Mouse (Mus musculus) heart, embryonic 16.5 days (tissue): ENCODE data around the gene Clca3a1. TPM values are rescaled to one million over a fixed set of nuclear protein-coding genes. Genes with fewer than 3 reads are reported as not detected.

ENCODE experiments used
- ATAC-seq: fragments of 200-750 bp; cut with Nextera tagmentation; replicated peaks from 2 replicates; pipeline ENCODE4 v1.8.0; 2017; ENCODE audit warnings: moderate number of reproducible peaks; ENCODE audit not compliant: insufficient read depth, low FRiP score; ENCODE audit errors: extremely low read depth
- H3K27ac ChIP-seq: fragments of 300-500 bp; sonication (generic); 2 replicates; pipeline ENCODE4 v1.5.1; 2014; ENCODE audit warnings: mild to moderate bottlenecking, low read length, control low read depth, moderate library complexity
- H3K27me3 ChIP-seq: fragments of 300-500 bp; sonication (generic); 2 replicates; pipeline ENCODE4 v1.6.1; 2014; ENCODE audit warnings: low read length, mixed read lengths; ENCODE audit not compliant: control insufficient read depth, insufficient read depth
- H3K36me3 ChIP-seq: fragments of 300-500 bp; sonication (generic); 2 replicates; pipeline ENCODE4 v1.6.1; 2014; ENCODE audit not compliant: control insufficient read depth, insufficient read depth
- H3K4me1 ChIP-seq: fragments of 300-500 bp; sonication (generic); 2 replicates; pipeline ENCODE4 v1.6.1; 2014; ENCODE audit warnings: low read length, mixed read lengths; ENCODE audit not compliant: control insufficient read depth, insufficient read depth
- H3K4me2 ChIP-seq: fragments of 300-500 bp; sonication (generic); 2 replicates; pipeline ENCODE4 v1.6.1; 2014; ENCODE audit warnings: low read depth, mild to moderate bottlenecking, control low read depth, low read length
- H3K4me3 ChIP-seq: fragments of 300-500 bp; sonication (generic); 2 replicates; pipeline ENCODE4 v1.5.1; 2014; ENCODE audit warnings: mild to moderate bottlenecking, control low read depth, low read length
- H3K9ac ChIP-seq: fragments of 300-500 bp; sonication (generic); 2 replicates; pipeline ENCODE4 v1.6.1; 2014; ENCODE audit warnings: low read length, control low read depth
- H3K9me3 ChIP-seq: fragments of 300-500 bp; sonication (generic); replicated peaks from 2 replicates; pipeline ENCODE4 v1.6.1; 2016; ENCODE audit warnings: low read length; ENCODE audit not compliant: control insufficient read depth
- WGBS: fragments of 180-500 bp; shearing (Covaris S2); extraction: QIAGEN DNeasy Blood & Tissue Kit; methylation state at CpG from one replicate; pipeline ENCODE4 v1.1.7; 2014; 5-methylcytosine and 5-hydroxymethylcytosine counted together
- polyA plus RNA-seq: library from polyadenylated mRNA; unstranded; fragments of >200 nt; fragmentation: Nextera tagmentation; extraction: Ambion mirVana; gene quantifications from 2 replicates; pipeline ENCODE4 v1.2.1, GENCODE M21; 2015

Clca3a1 gene
- polyA plus RNA-seq, 1 experiment from 2014 or later: 18.0 TPM

- H3K4me2 ChIP-seq: peak overlapping the region; percentile 18; the same call in 1 of the 2 replicates
- H3K36me3 ChIP-seq: peaks cover 8% of the 10 kb centered on the region
- peak; percentile 72 for ATAC-seq
- no peak overlapping the region for H3K9ac ChIP-seq
- peaks cover 36% of the 10 kb centered on the region for H3K4me1 ChIP-seq
- peak overlapping the region; percentile 88 for H3K27ac ChIP-seq
- no peak overlapping the region for H3K4me3 ChIP-seq
- no peaks in the 10 kb centered on the region for H3K9me3 ChIP-seq
- no peaks in the 10 kb centered on the region for H3K27me3 ChIP-seq
- WGBS: 40% methylated on average over 8 of the region's 8 CpGs
Observed at GRCm38 (mm10) chr3:144714606-144715005, 46.2 kb downstream of the Clca3a1 start.

- peaks cover 10% of the 10 kb centered on the region for H3K36me3 ChIP-seq
- peaks cover 36% of the 10 kb centered on the region for H3K4me1 ChIP-seq
- H3K9ac ChIP-seq: peak overlapping the region; percentile 39; the same call in 1 of the 2 replicates
- no peak overlapping the region for H3K4me3 ChIP-seq
- H3K4me2 ChIP-seq: peak overlapping the region; percentile 8; the same call in 1 of the 2 replicates
- H3K27ac ChIP-seq: peak overlapping the region; percentile 88
- H3K27me3 ChIP-seq: no peaks in the 10 kb centered on the region
- ATAC-seq: peak; percentile 25; the same call in 1 of the 2 replicates
- WGBS: 29% methylated on average over 7 of the region's 7 CpGs
- H3K9me3 ChIP-seq: no peaks in the 10 kb centered on the region
Observed at GRCm38 (mm10) chr3:144714126-144714525, 46.7 kb downstream of the Clca3a1 start.

- no peaks in the 10 kb centered on the region for H3K9me3 ChIP-seq
- peaks cover 21% of the 10 kb centered on the region for H3K36me3 ChIP-seq
- no peak overlapping the region for H3K27ac ChIP-seq
- no peak for ATAC-seq
- peaks cover 21% of the 10 kb centered on the region for H3K4me1 ChIP-seq
- WGBS: 75% methylated on average over 6 of the region's 6 CpGs
- no peaks in the 10 kb centered on the region for H3K27me3 ChIP-seq
- H3K9ac ChIP-seq: no peak overlapping the region
- H3K4me2 ChIP-seq: no peak overlapping the region
- H3K4me3 ChIP-seq: no peak overlapping the region
Observed at GRCm38 (mm10) chr3:144711607-144712206, 49.1 kb downstream of the Clca3a1 start.

DNA sequence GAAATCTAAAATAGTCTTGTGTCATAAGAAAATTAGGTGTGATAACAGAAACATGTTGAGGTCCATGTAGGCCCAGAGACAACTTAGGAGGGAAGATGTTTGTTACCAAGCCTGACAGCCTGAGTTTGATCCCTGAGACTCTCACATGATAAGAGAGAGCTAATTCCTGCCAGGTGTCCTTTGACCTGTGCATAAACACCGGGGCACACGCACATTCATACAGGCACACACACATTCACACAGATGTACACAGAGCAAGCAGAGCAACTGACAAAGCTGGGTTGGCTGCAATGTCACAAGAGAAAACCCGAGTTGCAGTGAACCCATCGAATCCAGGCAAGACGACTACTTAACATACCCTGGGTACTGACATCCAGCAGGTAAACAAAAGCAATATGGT lies 52.2 kb downstream of the Clca3a1 start:
- 83% methylated on average over 5 of the region's 5 CpGs for WGBS
- peaks cover 26% of the 10 kb centered on the region for H3K36me3 ChIP-seq
- H3K27ac ChIP-seq: no peak overlapping the region
- no peak for ATAC-seq
- H3K27me3 ChIP-seq: no peaks in the 10 kb centered on the region
- H3K4me3 ChIP-seq: no peak overlapping the region
- H3K4me1 ChIP-seq: no peaks in the 10 kb centered on the region
- H3K9ac ChIP-seq: no peak overlapping the region
- H3K9me3 ChIP-seq: no peaks in the 10 kb centered on the region
- H3K4me2 ChIP-seq: no peak overlapping the region

DNA sequence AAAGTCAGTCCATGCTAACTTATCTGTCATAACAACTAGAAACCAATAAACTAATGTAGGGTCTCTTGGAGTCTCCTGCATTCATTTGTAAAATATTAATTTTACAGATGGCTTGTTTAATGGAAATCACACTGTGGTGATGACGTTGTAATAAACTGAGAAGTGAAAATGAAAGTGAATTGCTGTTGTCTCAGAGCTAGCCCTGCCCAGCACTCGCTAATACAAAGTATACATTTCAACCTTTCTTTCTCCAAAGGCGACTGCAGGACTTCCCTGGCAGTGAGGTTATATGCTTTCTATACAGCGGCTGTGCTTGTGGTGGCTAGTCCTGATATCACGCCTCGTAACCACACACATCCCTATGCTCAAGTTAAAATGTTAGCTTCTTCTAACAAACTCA lies 56.8 kb downstream of the Clca3a1 start:
- H3K36me3 ChIP-seq: peaks cover 27% of the 10 kb centered on the region

DNA sequence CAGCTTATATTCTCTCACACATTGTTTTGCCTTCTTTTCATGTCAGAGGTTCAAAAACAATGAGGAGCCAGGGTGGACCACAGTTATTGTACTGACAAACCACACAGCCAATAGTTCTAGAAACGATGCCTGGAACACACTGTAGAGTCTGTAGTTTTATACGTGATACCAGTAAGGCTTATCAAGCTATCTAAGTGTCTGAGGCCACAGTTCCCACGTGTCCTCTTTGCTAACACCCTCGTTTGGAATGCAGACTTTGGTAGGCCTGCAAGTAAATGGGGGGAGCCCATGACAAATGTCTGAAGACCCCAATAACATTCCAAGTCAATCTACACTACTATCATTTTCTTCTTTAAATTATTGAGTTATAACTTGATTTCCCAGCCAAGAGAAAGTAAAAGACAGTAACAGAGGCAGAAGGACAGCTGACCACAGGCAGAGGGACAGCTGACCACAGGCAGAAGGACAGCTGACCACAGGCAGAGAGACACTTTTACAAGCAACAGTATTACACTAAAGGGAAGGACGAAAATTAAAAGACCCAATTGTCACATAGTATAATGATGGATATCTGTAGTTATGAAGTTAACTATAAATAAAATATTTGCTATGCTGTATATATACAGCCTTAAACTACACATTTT lies 61.9 kb downstream of the Clca3a1 start:
- H3K4me3 ChIP-seq: no peak overlapping the region
- no peaks in the 10 kb centered on the region for H3K9me3 ChIP-seq
- H3K4me2 ChIP-seq: no peak overlapping the region
- H3K27me3 ChIP-seq: no peaks in the 10 kb centered on the region
- peaks cover 38% of the 10 kb centered on the region for H3K36me3 ChIP-seq
- H3K4me1 ChIP-seq: peaks cover 6% of the 10 kb centered on the region; the same call in 1 of the 2 replicates
- H3K9ac ChIP-seq: no peak overlapping the region
- H3K27ac ChIP-seq: no peak overlapping the region
- no peak for ATAC-seq
- WGBS: 55% methylated on average over 5 of the region's 5 CpGs

More for the DNA sequence above, 56.8 kb downstream of the Clca3a1 start:
- Histone ChIP-seq H3K4me2 (no peak overlapping the region), H3K9me3 (no peaks in the 10 kb centered on the region), H3K27ac (no peak overlapping the region), H3K27me3 (no peaks in the 10 kb centered on the region), H3K4me1 (no peaks in the 10 kb centered on the region), H3K4me3 (no peak overlapping the region), H3K9ac (no peak overlapping the region)
- WGBS: 87% methylated on average over 6 of the region's 6 CpGs
- ATAC-seq: no peak

DNA sequence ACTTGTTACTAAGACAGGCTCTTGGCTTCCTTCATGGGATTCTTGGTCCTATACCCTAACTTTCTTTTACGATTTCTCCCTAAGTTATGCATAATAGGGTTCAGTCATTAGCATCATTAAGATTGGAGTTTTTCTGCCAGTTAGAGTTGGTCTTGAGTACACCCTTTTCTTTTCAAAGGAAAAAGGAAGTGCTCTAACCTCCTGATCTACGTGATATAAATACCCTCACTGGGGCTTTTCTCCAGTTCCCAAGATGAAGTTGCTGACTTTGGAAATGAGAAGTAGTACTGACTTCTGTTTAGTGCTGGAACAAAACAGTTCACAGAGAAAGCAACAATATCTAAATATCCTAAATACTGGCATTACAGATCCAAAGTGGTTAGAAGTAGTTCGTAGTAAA lies 62.8 kb downstream of the Clca3a1 start:
- H3K27ac ChIP-seq: no peak overlapping the region
- no peaks in the 10 kb centered on the region for H3K9me3 ChIP-seq
- no peak overlapping the region for H3K4me2 ChIP-seq
- H3K4me3 ChIP-seq: no peak overlapping the region
- no peaks in the 10 kb centered on the region for H3K27me3 ChIP-seq
- ATAC-seq: no peak
- peaks cover 43% of the 10 kb centered on the region for H3K36me3 ChIP-seq
- H3K4me1 ChIP-seq: peaks cover 6% of the 10 kb centered on the region; the same call in 1 of the 2 replicates
- no peak overlapping the region for H3K9ac ChIP-seq
- 64% methylated on average over 3 of the region's 3 CpGs for WGBS

DNA sequence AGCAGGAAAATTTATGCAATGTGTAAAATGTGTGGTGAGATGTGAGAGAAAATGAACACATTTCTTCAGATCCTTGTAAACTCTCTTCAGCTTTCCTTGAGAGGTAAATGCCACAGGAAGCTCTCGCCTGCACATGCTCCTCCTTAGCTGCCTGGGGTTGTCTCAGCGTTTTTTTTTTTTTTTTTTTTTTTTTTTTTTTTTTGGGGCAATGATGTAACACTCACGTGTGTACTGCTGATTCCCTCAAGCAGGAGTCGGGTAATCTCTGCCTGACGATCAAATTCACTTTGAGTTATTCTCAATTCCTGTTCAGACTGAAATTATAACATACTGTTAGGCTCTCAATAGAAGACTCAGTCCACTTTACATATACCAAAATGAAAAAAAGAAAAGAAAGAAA lies 63.6 kb downstream of the Clca3a1 start:
- no peak for ATAC-seq
- Histone ChIP-seq H3K4me1 (peaks cover 6% of the 10 kb centered on the region; the same call in 1 of the 2 replicates), H3K27ac (no peak overlapping the region), H3K4me2 (no peak overlapping the region), H3K4me3 (no peak overlapping the region), H3K9ac (no peak overlapping the region), H3K36me3 (peaks cover 43% of the 10 kb centered on the region), H3K9me3 (no peaks in the 10 kb centered on the region), H3K27me3 (no peaks in the 10 kb centered on the region)
- 50% methylated on average over 5 of the region's 5 CpGs for WGBS

DNA sequence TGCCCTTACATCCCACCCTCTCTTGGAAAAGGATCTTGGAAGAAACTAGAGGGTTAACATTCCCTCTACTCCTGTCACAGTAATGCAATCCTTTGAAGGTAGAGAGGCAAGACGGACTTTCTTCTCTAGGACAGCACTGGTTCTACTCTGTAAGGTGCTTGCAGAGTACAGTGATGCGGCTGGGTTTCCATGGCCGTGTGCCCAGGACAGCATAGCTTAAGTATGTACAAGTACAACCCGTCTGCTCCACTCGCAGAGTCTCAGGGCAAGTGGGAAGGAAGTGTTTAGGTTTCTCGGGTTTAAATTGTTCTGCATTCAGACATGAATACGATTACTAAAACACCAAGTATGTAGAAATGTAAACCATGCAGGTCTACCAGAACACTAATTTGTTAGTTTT lies 65.8 kb downstream of the Clca3a1 start:
- Histone ChIP-seq H3K4me3 (no peak overlapping the region), H3K27me3 (no peaks in the 10 kb centered on the region), H3K9me3 (no peaks in the 10 kb centered on the region), H3K9ac (no peak overlapping the region), H3K4me2 (no peak overlapping the region), H3K36me3 (peaks cover 47% of the 10 kb centered on the region), H3K4me1 (peaks cover 6% of the 10 kb centered on the region; the same call in 1 of the 2 replicates), H3K27ac (no peak overlapping the region)
- ATAC-seq: no peak
- WGBS: 75% methylated on average over 7 of the region's 7 CpGs
